Mouse (Mus musculus) intestine, embryonic 14.5 days (tissue): ENCODE data around the gene Trub1. TPM values are rescaled to one million over a fixed set of nuclear protein-coding genes. Genes with fewer than 3 reads are reported as not detected.

ENCODE experiments used
- ATAC-seq: fragments of 200-750 bp; cut with Nextera tagmentation; replicated peaks from 2 replicates; pipeline ENCODE4 v1.8.0; 2017; ENCODE audit warnings: low read depth, moderate number of reproducible peaks, moderate TSS enrichment, moderate library complexity; ENCODE audit not compliant: low FRiP score, low TSS enrichment
- DNase-seq: peaks from one replicate; pipeline ENCODE4 v3.0.0-alpha.2; 2018; ENCODE audit warnings: low spot score
- H3K27ac ChIP-seq: fragments of 300-500 bp; sonication (generic); 2 replicates; pipeline ENCODE4 v1.5.1; 2014; ENCODE audit warnings: low read depth, mild to moderate bottlenecking, control low read depth
- H3K27me3 ChIP-seq: fragments of 300-500 bp; sonication (generic); replicated peaks from 2 replicates; pipeline ENCODE4 v1.6.1; 2014; ENCODE audit warnings: low read length, control low read depth; ENCODE audit not compliant: control insufficient read depth, insufficient read depth
- H3K36me3 ChIP-seq: fragments of 300-500 bp; sonication (generic); 2 replicates; pipeline ENCODE4 v1.6.1; 2014; ENCODE audit warnings: low read length, control low read depth; ENCODE audit not compliant: control insufficient read depth, insufficient read depth
- H3K4me1 ChIP-seq: fragments of 300-500 bp; sonication (generic); replicated peaks from 2 replicates; pipeline ENCODE4 v1.6.1; 2014; ENCODE audit warnings: low read length, control low read depth, mixed read lengths; ENCODE audit not compliant: control insufficient read depth, insufficient read depth
- H3K4me2 ChIP-seq: fragments of 300-500 bp; sonication (generic); 2 replicates; pipeline ENCODE4 v1.6.1; 2014; ENCODE audit warnings: low read length
- H3K4me3 ChIP-seq: fragments of 300-500 bp; sonication (generic); 2 replicates; pipeline ENCODE4 v1.5.1; 2014; ENCODE audit warnings: low read depth, low read length, control low read depth, mixed read lengths
- H3K9ac ChIP-seq: fragments of 300-500 bp; sonication (generic); 2 replicates; pipeline ENCODE4 v1.6.1; 2014; ENCODE audit warnings: mild to moderate bottlenecking, low read length
- H3K9me3 ChIP-seq: fragments of 300-500 bp; sonication (generic); 2 replicates; pipeline ENCODE4 v1.6.1; 2016; ENCODE audit warnings: low read length, control low read depth; ENCODE audit not compliant: control insufficient read depth
- WGBS: fragments of 180-500 bp; shearing (Covaris S2); extraction: QIAGEN DNeasy Blood & Tissue Kit; methylation state at CpG from one replicate; pipeline ENCODE4 v1.1.7; 2014; 5-methylcytosine and 5-hydroxymethylcytosine counted together
- polyA plus RNA-seq: library from polyadenylated mRNA; unstranded; fragments of >200 nt; fragmentation: Nextera tagmentation; extraction: Ambion mirVana; gene quantifications from 2 replicates; pipeline ENCODE4 v1.2.1, GENCODE M21; 2014

Trub1 gene
- polyA plus RNA-seq, 1 experiment from 2014 or later: 27.6 TPM

- Histone ChIP-seq H3K9ac (no peak overlapping the region), H3K36me3 (no peaks in the 10 kb centered on the region), H3K27ac (no peak overlapping the region), H3K4me1 (peaks cover 2% of the 10 kb centered on the region; the same call in 1 of the 2 replicates), H3K4me2 (peak overlapping the region; percentile 46), H3K9me3 (no peaks in the 10 kb centered on the region), H3K4me3 (peak overlapping the region; percentile 10; the same call in 1 of the 2 replicates), H3K27me3 (no peaks in the 10 kb centered on the region)
- ATAC-seq (peak; percentile 78), DNase-seq (peak; percentile 65)
- WGBS: 20% methylated on average over 17 of the region's 17 CpGs
These were observed 34.7 kb upstream of the Trub1 start for GRCm38 (mm10) chr19:57417800-57418580.

- no peak overlapping the region for H3K4me2 ChIP-seq
- ATAC-seq: no peak
- DNase-seq: no peak
- H3K36me3 ChIP-seq: no peaks in the 10 kb centered on the region
- no peaks in the 10 kb centered on the region for H3K27me3 ChIP-seq
- H3K4me1 ChIP-seq: no peaks in the 10 kb centered on the region
- no peak overlapping the region for H3K9ac ChIP-seq
- no peak overlapping the region for H3K27ac ChIP-seq
- H3K4me3 ChIP-seq: no peak overlapping the region
- WGBS: 26% methylated on average over 3 of the region's 3 CpGs
- H3K9me3 ChIP-seq: no peaks in the 10 kb centered on the region
These were observed 29.3 kb upstream of the Trub1 start for GRCm38 (mm10) chr19:57423402-57423801.

- no peak overlapping the region for H3K4me3 ChIP-seq
- H3K9me3 ChIP-seq: no peaks in the 10 kb centered on the region
- H3K27me3 ChIP-seq: no peaks in the 10 kb centered on the region
- DNase-seq: no peak
- ATAC-seq: no peak
- no peak overlapping the region for H3K27ac ChIP-seq
- 94% methylated on average over 15 of the region's 15 CpGs for WGBS
- no peak overlapping the region for H3K9ac ChIP-seq
- no peak overlapping the region for H3K4me2 ChIP-seq
- no peaks in the 10 kb centered on the region for H3K36me3 ChIP-seq
- H3K4me1 ChIP-seq: no peaks in the 10 kb centered on the region
These were observed 27.4 kb upstream of the Trub1 start for GRCm38 (mm10) chr19:57425296-57425695.

GRCm38 (mm10) chr19:57426841-57427240 is 25.9 kb upstream of the Trub1 start:
- Histone ChIP-seq H3K4me1 (0 out of 2 replicates have a peak, but pooled peaks cover 3% of the 10 kb centered on the region), H3K36me3 (no peaks in the 10 kb centered on the region), H3K9ac (no peak overlapping the region), H3K9me3 (no peaks in the 10 kb centered on the region), H3K27me3 (no peaks in the 10 kb centered on the region), H3K4me3 (no peak overlapping the region), H3K4me2 (no peak overlapping the region), H3K27ac (no peak overlapping the region)
- DNase-seq (no peak), ATAC-seq (no peak)
- 86% methylated on average over 8 of the region's 8 CpGs for WGBS

GRCm38 (mm10) chr19:57427756-57428438 is 24.8 kb upstream of the Trub1 start:
- DNase-seq: no peak
- ATAC-seq: no peak
- Histone ChIP-seq H3K9ac (no peak overlapping the region), H3K27ac (no peak overlapping the region), H3K4me2 (no peak overlapping the region), H3K4me3 (no peak overlapping the region), H3K9me3 (no peaks in the 10 kb centered on the region), H3K27me3 (no peaks in the 10 kb centered on the region), H3K36me3 (no peaks in the 10 kb centered on the region), H3K4me1 (0 out of 2 replicates have a peak, but pooled peaks cover 3% of the 10 kb centered on the region)
- 77% methylated on average over 14 of the region's 14 CpGs for WGBS

- no peaks in the 10 kb centered on the region for H3K36me3 ChIP-seq
These were observed 24.1 kb upstream of the Trub1 start for GRCm38 (mm10) chr19:57428641-57429040.

GRCm38 (mm10) chr19:57429926-57430325 is 22.8 kb upstream of the Trub1 start:
- Histone ChIP-seq H3K36me3 (no peaks in the 10 kb centered on the region), H3K9me3 (no peaks in the 10 kb centered on the region), H3K27me3 (no peaks in the 10 kb centered on the region), H3K9ac (no peak overlapping the region), H3K4me3 (no peak overlapping the region), H3K4me1 (0 out of 2 replicates have a peak, but pooled peaks cover 3% of the 10 kb centered on the region), H3K27ac (no peak overlapping the region), H3K4me2 (no peak overlapping the region)
- no peak for DNase-seq
- WGBS: 66% methylated on average over 6 of the region's 6 CpGs
- ATAC-seq: no peak

More at GRCm38 (mm10) chr19:57428641-57429040, 24.1 kb upstream of the Trub1 start:
- Histone ChIP-seq H3K9me3 (no peaks in the 10 kb centered on the region), H3K4me1 (0 out of 2 replicates have a peak, but pooled peaks cover 3% of the 10 kb centered on the region), H3K27me3 (no peaks in the 10 kb centered on the region), H3K4me2 (no peak overlapping the region), H3K4me3 (no peak overlapping the region), H3K9ac (no peak overlapping the region), H3K27ac (no peak overlapping the region)
- WGBS: 88% methylated on average over 3 of the region's 3 CpGs
- no peak for DNase-seq
- no peak for ATAC-seq

GRCm38 (mm10) chr19:57431476-57431875 is 21.2 kb upstream of the Trub1 start:
- Histone ChIP-seq H3K9ac (no peak overlapping the region), H3K4me3 (no peak overlapping the region), H3K27ac (no peak overlapping the region), H3K9me3 (no peaks in the 10 kb centered on the region), H3K4me1 (peaks cover 7% of the 10 kb centered on the region; the same call in 1 of the 2 replicates), H3K27me3 (no peaks in the 10 kb centered on the region), H3K4me2 (no peak overlapping the region), H3K36me3 (no peaks in the 10 kb centered on the region)
- DNase-seq: no peak
- no peak for ATAC-seq
- 42% methylated on average over 6 of the region's 6 CpGs for WGBS
